Mouse (Mus musculus) brain, embryonic 14.5 days (tissue): ENCODE measurements around the gene Chid1. TPM values are rescaled to one million over a fixed set of nuclear protein-coding genes. Genes with fewer than 3 reads are reported as not detected.
"Not testable (repeated sequence)": the region's sequence is repeated elsewhere in the genome, so short reads cannot be mapped to it uniquely, and the experiment has no call there.

ENCODE experiments used
- DNase-seq: peaks from one replicate; pipeline ENCODE4 v3.0.0-alpha.2; 2011; ENCODE audit warnings: low read depth
- CTCF ChIP-seq: fragments of 200-500 bp; IDR thresholded peaks from 2 replicates; pipeline ENCODE4 v1.5.1; 2012; ENCODE audit warnings: inconsistent platforms, mild to moderate bottlenecking, moderate library complexity, borderline replicate concordance; ENCODE audit not compliant: insufficient read depth, insufficient read length; ENCODE audit errors: extremely low read depth
- POLR2A ChIP-seq: fragments of 200-500 bp; IDR thresholded peaks from 2 replicates; pipeline ENCODE4 v1.6.1; 2012; ENCODE audit warnings: mild to moderate bottlenecking, inconsistent platforms, borderline replicate concordance; ENCODE audit not compliant: poor library complexity, insufficient read depth, insufficient read length, severe bottlenecking; ENCODE audit errors: extremely low read depth
- polyA plus RNA-seq: library from polyadenylated mRNA; depleted of rRNA; stranded (reverse); fragments of >200 nt; gene quantifications from 2 replicates; pipeline ENCODE4 v1.2.3, GENCODE M21; 2012; rRNA removed

Chid1 gene
- polyA plus RNA-seq, 1 experiment, result 34.8 TPM

DNA sequence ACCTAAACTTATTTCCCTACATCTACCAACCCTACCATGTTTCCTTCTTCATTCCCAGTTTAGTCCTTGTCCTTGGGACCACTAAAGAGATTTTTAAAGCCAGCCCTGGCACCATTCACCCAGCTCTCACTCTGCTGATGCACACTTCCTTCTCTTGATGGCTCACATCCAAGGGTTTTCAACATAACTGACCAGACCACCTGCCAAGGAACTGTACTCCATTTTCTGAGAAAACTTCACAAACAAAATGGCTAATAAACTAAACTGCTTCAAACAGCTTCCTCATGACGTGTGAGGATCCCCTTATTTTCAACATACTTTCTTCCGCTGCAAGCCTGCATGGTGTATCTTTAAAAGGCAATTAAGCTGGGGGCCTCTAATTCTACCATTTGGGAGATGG is 86.0 kb downstream of the Chid1 start:
- TF ChIP-seq CTCF (no peak), POLR2A (no peak)
- DNase-seq, result no peak

DNA sequence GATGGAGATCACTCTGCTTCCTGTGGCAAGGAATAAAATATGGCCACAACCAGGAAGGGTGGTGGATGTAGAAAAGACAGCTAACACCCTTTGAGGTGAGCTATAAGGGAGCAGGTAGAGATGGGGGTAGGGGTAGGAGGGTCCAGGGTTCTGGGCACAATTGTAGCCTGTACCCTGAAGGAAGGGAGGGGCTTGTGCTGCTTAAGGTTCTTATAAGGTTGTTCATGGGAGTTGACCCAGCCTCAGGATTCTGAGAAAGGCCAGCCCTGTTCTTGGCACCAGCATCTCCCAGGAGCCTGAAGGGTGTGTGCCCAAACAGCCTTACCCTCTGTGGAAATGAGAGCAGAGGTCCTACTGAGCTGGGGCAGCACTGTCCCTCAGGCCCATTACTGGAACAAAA is 87.7 kb downstream of the Chid1 start:
- TF ChIP-seq CTCF (no peak), POLR2A (no peak)
- DNase-seq, result no peak

DNA sequence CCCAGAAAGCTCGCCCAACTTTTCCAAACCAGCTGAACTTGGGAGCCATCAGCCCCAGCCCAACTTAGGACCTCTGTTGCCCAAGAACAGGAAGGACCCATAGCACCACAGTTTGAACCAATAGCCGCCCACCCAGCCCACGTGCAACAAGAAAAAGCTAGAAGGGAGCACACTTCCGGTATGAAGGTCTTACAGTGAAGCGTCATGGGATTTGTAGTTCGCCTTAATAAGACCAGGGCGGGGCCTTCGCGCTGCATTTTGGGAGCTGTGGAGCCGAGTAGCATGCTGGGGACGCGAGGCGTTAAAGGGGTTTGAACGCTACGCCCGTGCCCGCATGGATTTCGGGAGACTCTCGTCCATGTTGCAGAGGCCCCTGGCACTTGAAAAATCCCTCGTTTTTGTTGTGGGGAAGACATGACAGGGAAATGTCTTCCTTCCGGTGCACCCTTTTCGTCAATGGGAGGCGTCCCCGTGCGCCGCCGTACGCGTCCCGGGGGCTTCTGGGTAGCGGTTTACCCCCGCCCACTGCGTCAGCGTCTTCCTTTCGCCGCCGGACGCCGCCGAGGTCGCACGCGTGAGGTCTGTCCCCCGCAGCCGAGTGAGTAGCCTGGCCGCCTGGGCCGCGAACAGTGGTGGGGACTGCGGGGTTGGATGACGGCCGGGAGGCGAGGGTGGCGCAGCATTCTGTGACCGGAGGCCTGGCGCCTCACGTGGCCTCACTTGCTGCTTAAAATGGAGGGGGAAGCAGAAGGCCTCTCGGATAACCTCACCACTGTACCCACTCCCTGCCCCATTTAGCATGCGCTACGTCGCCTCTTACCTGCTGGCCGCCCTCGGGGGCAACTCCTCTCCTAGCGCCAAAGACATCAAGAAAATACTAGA is 92.3 kb downstream of the Chid1 start, which contains the start of gene Rplp2:
TSS of gene Rplp2 (plus strand) at position 261 of the 882 bp plus-strand sequence.
- TF ChIP-seq CTCF (no peak), POLR2A (peak; percentile 83)
- peak; percentile 98 for DNase-seq

DNA sequence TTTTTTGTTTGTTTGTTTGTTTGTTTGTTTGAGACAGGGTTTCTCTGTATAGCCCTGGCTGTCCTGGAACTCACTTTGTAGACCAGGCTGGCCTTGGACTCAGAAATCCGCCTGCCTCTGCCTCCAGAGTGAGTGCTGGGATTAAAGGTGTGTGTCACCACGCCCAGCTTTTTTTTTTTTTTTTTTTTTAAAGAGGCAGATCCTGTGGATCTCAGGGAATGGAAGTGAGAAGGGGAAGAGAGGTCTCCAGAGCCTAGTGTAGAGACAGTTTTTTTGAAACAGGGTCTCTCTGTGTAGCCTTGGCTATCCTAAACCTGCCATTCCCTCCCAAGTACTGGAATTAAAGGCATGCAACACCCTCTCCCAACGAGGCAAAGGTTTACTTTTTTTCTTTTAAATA is 93.3 kb downstream of the Chid1 start:
- not testable (repeated sequence) for DNase-seq

DNA sequence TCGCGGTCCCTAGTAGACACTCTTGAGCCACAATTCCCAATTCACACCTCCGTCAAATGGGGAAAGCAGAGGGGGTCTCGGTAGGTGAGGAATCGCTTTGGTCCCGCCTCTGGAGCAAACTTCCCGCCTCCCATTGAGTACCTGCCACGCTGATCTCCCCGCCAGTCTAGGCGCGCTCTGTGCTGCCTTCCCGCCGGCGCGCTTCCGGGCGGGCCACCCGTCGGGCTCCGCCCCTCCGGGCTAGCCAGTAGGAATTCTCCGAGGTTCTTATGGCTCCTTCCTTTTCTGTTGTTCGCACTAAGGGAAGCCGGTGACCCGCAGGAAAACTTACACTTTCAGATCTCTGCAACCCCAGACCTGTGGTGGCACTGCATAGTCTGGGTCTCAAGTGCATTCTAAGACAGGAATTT is 95.8 kb downstream of the Chid1 start, which contains the start of gene Pidd1:
TSS of gene Pidd1 (minus strand) at position 198 of the 410 bp plus-strand sequence.
- peak; percentile 86 for DNase-seq
- TF ChIP-seq CTCF, result no peak
- peak; percentile 44; the same call in 1 of the 2 replicates for TF ChIP-seq POLR2A

Other genes starting within 250 kb of the Chid1 start
- 1.2 and 1.4 TPM in 2 replicates for gene Drd4, start 247.9 kb downstream of the Chid1 start, polyA plus RNA-seq
- 43.3 and 82.1 TPM in 2 replicates for gene Deaf1, start 212.2 kb downstream of the Chid1 start, polyA plus RNA-seq
- 62.2 and 84.7 TPM in 2 replicates for gene Tmem80, start 212.1 kb downstream of the Chid1 start, polyA plus RNA-seq
- 1.5 and 1.6 TPM in 2 replicates for gene Eps8l2, start 201.0 kb downstream of the Chid1 start, polyA plus RNA-seq
- 224 and 284 TPM in 2 replicates for gene Taldo1, start 147.7 kb downstream of the Chid1 start, polyA plus RNA-seq
- gene Gatd1, start 125.7 kb downstream of the Chid1 start, polyA plus RNA-seq, result 70.9 and 84.3 TPM in 2 replicates
- 24.3 and 54.4 TPM in 2 replicates for gene Cend1, start 110.4 kb downstream of the Chid1 start, polyA plus RNA-seq
- gene Slc25a22, start 102.0 kb downstream of the Chid1 start, polyA plus RNA-seq, result 145 and 205 TPM in 2 replicates
- gene Pidd1, start 95.8 kb downstream of the Chid1 start, polyA plus RNA-seq, result 16.0 and 23.9 TPM in 2 replicates
- 705 and 779 TPM in 2 replicates for gene Rplp2, start 92.5 kb downstream of the Chid1 start, polyA plus RNA-seq
- 19.3 and 19.8 TPM in 2 replicates for gene Pnpla2, start 84.7 kb downstream of the Chid1 start, polyA plus RNA-seq
- gene Cracr2b, start 78.8 kb downstream of the Chid1 start, polyA plus RNA-seq, result 5.1 and 5.4 TPM in 2 replicates
- 99.7 and 130 TPM in 2 replicates for gene Cd151, start 72.5 kb downstream of the Chid1 start, polyA plus RNA-seq
- 47.0 and 48.7 TPM in 2 replicates for gene Polr2l, start 64.7 kb downstream of the Chid1 start, polyA plus RNA-seq
- gene Tspan4, start 64.6 kb downstream of the Chid1 start, polyA plus RNA-seq, result 43.8 and 44.2 TPM in 2 replicates
- gene Ap2a2, start 22.3 kb upstream of the Chid1 start, polyA plus RNA-seq, result 35.1 and 70.7 TPM in 2 replicates
- 0.01 and 0.05 TPM in 2 replicates for gene Muc6, start 115.5 kb upstream of the Chid1 start, polyA plus RNA-seq
- 0.89 and 2.5 TPM in 2 replicates for gene Muc2, start 150.5 kb upstream of the Chid1 start, polyA plus RNA-seq
- not detected in 2 replicates for gene Muc5ac, start 249.1 kb upstream of the Chid1 start, polyA plus RNA-seq